Comparison of ENCODE assay signal across 25 mouse cellular contexts in the genomic region with DNA sequence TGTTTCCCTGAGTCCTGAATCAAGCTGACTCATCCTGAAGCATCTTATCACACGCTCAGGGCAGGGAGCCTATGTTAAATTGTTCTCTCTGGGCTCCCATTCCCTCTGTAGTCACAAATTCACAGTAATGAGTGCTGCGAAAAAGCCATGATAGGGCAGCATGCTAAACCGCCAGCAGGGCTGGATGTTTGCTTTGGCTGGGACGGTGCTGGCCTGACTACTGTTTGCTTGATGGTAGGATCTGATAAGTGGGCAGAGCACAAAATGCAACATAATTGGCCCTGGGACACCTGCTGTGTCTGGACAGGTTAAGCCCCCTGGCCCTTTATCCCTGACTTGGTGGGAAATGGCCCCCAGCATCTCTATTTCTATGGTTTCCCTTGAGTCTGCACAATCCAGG. TPM values are rescaled to one million over a fixed set of nuclear protein-coding genes. Genes with fewer than 3 reads are reported as not detected.
"Had no signal": no experiment of that assay in that cellular context is flagged by ENCODE, and none has a peak within 500 bp of the region (broad histone marks: within the 10 kb centered on the region; RNA-seq: fewer than 3 reads in every experiment).

No protein-coding gene starts in this region.

- H3K9ac ChIP-seq: limb, embryonic 15.5 days; liver, embryonic 15.5 days; lung, embryonic 14.5 days; midbrain, embryonic 15.5 days; neural tube, embryonic 12.5 days had no signal

- H3K4me2 ChIP-seq: limb, embryonic 15.5 days; liver, embryonic 15.5 days; lung, embryonic 14.5 days; midbrain, embryonic 11.5 days; midbrain, embryonic 15.5 days; neural tube, embryonic 12.5 days had no signal

- H3K27me3 ChIP-seq: limb, embryonic 15.5 days; liver, embryonic 15.5 days; midbrain, embryonic 15.5 days; neural tube, embryonic 12.5 days had no signal

- H3K27ac ChIP-seq: limb, embryonic 15.5 days; liver, embryonic 15.5 days; macrophage; midbrain, embryonic 15.5 days; neural tube, embryonic 12.5 days had no signal

- H3K4me3 ChIP-seq: limb, embryonic 15.5 days; liver, embryonic 15.5 days; megakaryocyte, embryonic 14.5 days; midbrain, embryonic 15.5 days; neural tube, embryonic 12.5 days had no signal

- ATAC-seq: midbrain, embryonic 15.5 days had no signal

- DNase-seq: kidney, adult 8-10 months; kidney, postnatal 25 days; layer of hippocampus, adult 9-11 months; layer of hippocampus, postnatal 36 days; lung, embryonic 14.5 days; lung, postnatal 14 days; right cerebral cortex, postnatal 4 days; spleen, adult 18-20 months; thymus, adult 2 months; thymus, postnatal 25 days had no signal

- H3K9me3 ChIP-seq: limb, embryonic 15.5 days; liver, embryonic 15.5 days; megakaryocyte, embryonic 14.5 days; midbrain, embryonic 15.5 days; neural tube, embryonic 12.5 days had no signal

- H3K36me3 ChIP-seq: limb, embryonic 15.5 days; liver, embryonic 15.5 days; midbrain, embryonic 15.5 days; neural tube, embryonic 12.5 days had no signal

RNA-seq across cellular contexts. Expression of a gene that starts 22.4 kb away (rescaled TPM):
- total RNA-seq: layer of hippocampus, adult 18-20 months; layer of hippocampus, postnatal 36 days; left cerebral cortex, adult 8-10 months; left cerebral cortex, postnatal 25 days; monocyte, adult 5-6 weeks; neutrophil, adult 5-6 weeks had no signal
- polyA plus RNA-seq: kidney, embryonic 16.5 days; limb, embryonic 11.5 days; macrophage; midbrain, embryonic 11.5 days; midbrain, embryonic 15.5 days; neural tube, embryonic 12.5 days; testis, adult 2 months had no signal
